Mouse (Mus musculus) lung, postnatal 0 days (tissue): Measurements from ENCODE around the gene Paqr5.
A peak's percentile ranks its signal among the peaks of the same experiment; 100 is the strongest.

Experiments used
- CTCF ChIP-seq: IDR thresholded peaks from 2 replicates; pipeline ENCODE4 v1.5.1; 2016; ENCODE audit warnings: antibody characterized with exemption, mild to moderate bottlenecking
- EP300 ChIP-seq: IDR thresholded peaks from 2 replicates; pipeline ENCODE4 v1.6.1; 2016; ENCODE audit warnings: antibody characterized with exemption, mild to moderate bottlenecking, control low read depth

DNA sequence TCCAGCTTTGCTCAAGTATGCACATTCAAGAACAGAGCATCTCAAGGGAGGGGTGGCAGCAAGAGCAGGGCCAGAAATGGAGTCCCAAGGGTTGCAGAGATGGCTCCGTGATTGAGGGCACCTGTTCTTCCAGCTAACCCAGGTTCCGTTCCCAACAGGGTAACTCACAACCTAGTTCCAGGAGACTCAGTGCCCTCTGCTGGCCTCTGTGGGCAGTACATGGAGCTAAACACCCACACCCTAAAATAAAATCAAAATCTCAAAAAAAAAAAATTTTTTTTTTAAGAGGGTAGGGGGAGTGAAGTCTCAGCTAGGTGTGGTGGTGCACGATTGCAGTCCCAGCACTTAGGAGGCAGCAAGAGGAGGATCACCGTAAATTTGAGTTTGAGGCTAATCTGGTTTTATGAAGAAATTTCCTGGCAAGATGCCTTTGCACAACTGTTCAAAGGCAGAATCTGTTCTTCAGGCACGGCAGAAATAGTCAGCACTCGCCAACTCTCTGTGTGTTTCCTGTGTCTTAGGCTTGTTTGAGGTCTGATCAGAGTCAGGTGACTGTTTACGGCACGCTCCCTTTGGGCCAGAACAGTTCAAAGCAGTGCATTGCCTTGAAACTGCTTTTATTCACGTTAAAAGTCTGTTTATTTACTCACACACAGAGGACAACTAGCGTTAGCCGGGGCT, 41.3 kb downstream of the Paqr5 start:
- TF ChIP-seq CTCF (peak; percentile 78), EP300 (no peak)
